Mouse (Mus musculus) liver, postnatal 0 days (tissue): ENCODE results near the gene Wdr34.

Source experiments
- CTCF ChIP-seq: sonication (generic); IDR thresholded peaks from 2 replicates; pipeline ENCODE4 v1.5.1; 2016; ENCODE audit warnings: antibody characterized with exemption, low read depth
- EP300 ChIP-seq: IDR thresholded peaks from 2 replicates; pipeline ENCODE4 v1.6.1; 2016; ENCODE audit warnings: antibody characterized with exemption, low read depth, mild to moderate bottlenecking

- no peak for TF ChIP-seq EP300
- TF ChIP-seq CTCF, result no peak
These were observed 24.2 kb upstream of the Wdr34 start for GRCm38 (mm10) chr2:30072875-30073274.
